Mouse (Mus musculus) embryo, embryonic 11 days (tissue): Measurements from ENCODE around the gene Clpp.

Experiments used
- DNase-seq: peaks from one replicate; pipeline ENCODE4 v3.0.0-alpha.2; 2015

The Clpp gene

GRCm38 (mm10) chr17:56990115-56990746, at the start of gene Clpp:
Gene Clpp (plus strand): TSS chr17:56990305.
- peak; percentile 96 for DNase-seq

GRCm38 (mm10) chr17:56950915-56951314, 39.2 kb upstream of the Clpp start:
- DNase-seq = peak; percentile 57

- no peak for DNase-seq
Observed at GRCm38 (mm10) chr17:56952639-56953038, 37.5 kb upstream of the Clpp start.

- DNase-seq = no peak
Observed at GRCm38 (mm10) chr17:56954871-56955270, 35.2 kb upstream of the Clpp start.

GRCm38 (mm10) chr17:56957763-56958429, 32.2 kb upstream of the Clpp start:
- DNase-seq = peak; percentile 12

- DNase-seq = no peak
Observed at GRCm38 (mm10) chr17:56958667-56959066, 31.4 kb upstream of the Clpp start.

GRCm38 (mm10) chr17:56961880-56962279, 28.2 kb upstream of the Clpp start:
- DNase-seq = no peak

- no peak for DNase-seq
Observed at GRCm38 (mm10) chr17:56962642-56963405, 27.3 kb upstream of the Clpp start.

- no peak for DNase-seq
Observed at GRCm38 (mm10) chr17:56963646-56964045, 26.5 kb upstream of the Clpp start.

- no peak for DNase-seq
Observed at GRCm38 (mm10) chr17:56969321-56969720, 20.8 kb upstream of the Clpp start.

GRCm38 (mm10) chr17:56970081-56970480, 20.0 kb upstream of the Clpp start:
- DNase-seq = no peak

GRCm38 (mm10) chr17:56973956-56974707, 16.0 kb upstream of the Clpp start:
- DNase-seq = peak; percentile 14

- DNase-seq = no peak
Observed at GRCm38 (mm10) chr17:56974708-56975240, 15.3 kb upstream of the Clpp start.

- no peak for DNase-seq
Observed at GRCm38 (mm10) chr17:56975391-56975790, 14.7 kb upstream of the Clpp start.

- no peak for DNase-seq
Observed at GRCm38 (mm10) chr17:56976531-56977390, 13.3 kb upstream of the Clpp start.

- no peak for DNase-seq
Observed at GRCm38 (mm10) chr17:56979524-56979923, 10.6 kb upstream of the Clpp start.

GRCm38 (mm10) chr17:56981049-56981448, 9.1 kb upstream of the Clpp start:
- no peak for DNase-seq

GRCm38 (mm10) chr17:56982013-56982412, 8.1 kb upstream of the Clpp start, which contains the start of gene Acer1:
Gene Acer1 (minus strand): TSS chr17:56982126.
- no peak for DNase-seq

GRCm38 (mm10) chr17:56984886-56985285, 5.2 kb upstream of the Clpp start:
- DNase-seq = no peak

GRCm38 (mm10) chr17:56985656-56986055, 4.4 kb upstream of the Clpp start:
- DNase-seq = no peak

GRCm38 (mm10) chr17:56986105-56986805, 3.9 kb upstream of the Clpp start:
- DNase-seq = no peak
